Mouse (Mus musculus): ENCODE measurements around the gene Gapdh.

Gapdh gene

GRCm38 (mm10) chr6:125148926-125149568, 17.2 kb downstream of the Gapdh start:
- peak; percentile 87 for DNase-seq (ENCODE audit: low read depth, low spot score)

- peak; percentile 88 for DNase-seq (ENCODE audit: low read depth, low spot score)
These were observed 17.9 kb downstream of the Gapdh start for GRCm38 (mm10) chr6:125148251-125148925.

GRCm38 (mm10) chr6:125147329-125147728, 18.9 kb downstream of the Gapdh start:
- DNase-seq (ENCODE audit: low read depth, low spot score) = no peak

- peak; percentile 69 for DNase-seq (ENCODE audit: low read depth, low spot score)
These were observed 19.5 kb downstream of the Gapdh start for GRCm38 (mm10) chr6:125146797-125147196.

GRCm38 (mm10) chr6:125146148-125146547, 20.1 kb downstream of the Gapdh start:
- no peak for DNase-seq (ENCODE audit: low read depth, low spot score)

- DNase-seq (ENCODE audit: low read depth, low spot score) = no peak
These were observed 20.8 kb downstream of the Gapdh start for GRCm38 (mm10) chr6:125145479-125145951.

- peak; percentile 93 for DNase-seq (ENCODE audit: low read depth, low spot score)
These were observed 21.3 kb downstream of the Gapdh start, which contains the start of gene Iffo1 for GRCm38 (mm10) chr6:125145001-125145400. Gene Iffo1, plus strand, starts transcription at chr6:125145241.

GRCm38 (mm10) chr6:125143904-125144303, 22.4 kb downstream of the Gapdh start:
- DNase-seq (ENCODE audit: low read depth, low spot score) = no peak

GRCm38 (mm10) chr6:125143128-125143527, 23.1 kb downstream of the Gapdh start:
- no peak for DNase-seq (ENCODE audit: low read depth, low spot score)

- no peak for DNase-seq (ENCODE audit: low read depth, low spot score)
These were observed 23.8 kb downstream of the Gapdh start for GRCm38 (mm10) chr6:125142436-125142835.

GRCm38 (mm10) chr6:125139747-125140146, 26.5 kb downstream of the Gapdh start:
- DNase-seq (ENCODE audit: low read depth, low spot score) = no peak

GRCm38 (mm10) chr6:125137002-125137671, 29.1 kb downstream of the Gapdh start:
- no peak for DNase-seq (ENCODE audit: low read depth, low spot score)

GRCm38 (mm10) chr6:125132470-125132869, 33.8 kb downstream of the Gapdh start:
- no peak for DNase-seq (ENCODE audit: low read depth, low spot score)

- DNase-seq (ENCODE audit: low read depth, low spot score) = peak; percentile 90
These were observed 34.7 kb downstream of the Gapdh start, which contains the start of gene Nop2 for GRCm38 (mm10) chr6:125131302-125132156. Gene Nop2, plus strand, starts transcription at chr6:125131909.

- DNase-seq (ENCODE audit: low read depth, low spot score) = no peak
These were observed 36.4 kb downstream of the Gapdh start for GRCm38 (mm10) chr6:125129710-125130402.

GRCm38 (mm10) chr6:125128724-125129123, 37.5 kb downstream of the Gapdh start:
- no peak for DNase-seq (ENCODE audit: low read depth, low spot score)

- no peak for DNase-seq (ENCODE audit: low read depth, low spot score)
These were observed 46.9 kb downstream of the Gapdh start for GRCm38 (mm10) chr6:125119387-125119786.

- no peak for DNase-seq (ENCODE audit: low read depth, low spot score)
These were observed 53.7 kb downstream of the Gapdh start for GRCm38 (mm10) chr6:125112553-125112952.

Data from skeletal muscle tissue, adult 2 months (tissue).